Mouse (Mus musculus): ENCODE measurements around the gene Ptpn4. TPM values are rescaled to one million over a fixed set of nuclear protein-coding genes. Genes with fewer than 3 reads are reported as not detected.
A peak's percentile ranks its signal among the peaks of the same experiment; 100 is the strongest.

Gene Ptpn4
- polyA plus RNA-seq, 1 experiment: 1.6 TPM

GRCm38 (mm10) chr1:119649627-119650026, 187.8 kb downstream of the Ptpn4 start:
- H3K4me1 ChIP-seq: peaks cover 11% of the 10 kb centered on the region
- no peak overlapping the region for H3K4me3 ChIP-seq (replicated peaks)
- no peaks in the 10 kb centered on the region for H3K9me3 ChIP-seq
- TF ChIP-seq FLI1 (IDR thresholded peaks at IDR 0.05; ENCODE audit: low read length) (no peak), GATA1 (IDR thresholded peaks at IDR 0.05; ENCODE audit: borderline replicate concordance, low read length) (no peak)
- H3K36me3 ChIP-seq (replicated peaks; ENCODE audit: low read length): no peaks in the 10 kb centered on the region
- peaks cover 2% of the 10 kb centered on the region for H3K27me3 ChIP-seq (replicated peaks)

GRCm38 (mm10) chr1:119648205-119649111, 189.0 kb downstream of the Ptpn4 start, which contains the start of gene Epb41l5:
Gene Epb41l5 (minus strand): TSS chr1:119649000.
- peaks cover 2% of the 10 kb centered on the region for H3K27me3 ChIP-seq (replicated peaks)
- peaks cover 11% of the 10 kb centered on the region for H3K4me1 ChIP-seq
- peak within 1 kb of the TSS; percentile 98 for H3K4me3 ChIP-seq (replicated peaks)
- H3K9me3 ChIP-seq: no peaks in the 10 kb centered on the region
- TF ChIP-seq GATA1 (IDR thresholded peaks at IDR 0.05; ENCODE audit: borderline replicate concordance, low read length) (no peak), FLI1 (IDR thresholded peaks at IDR 0.05; ENCODE audit: low read length) (no peak)
- no peaks in the 10 kb centered on the region for H3K36me3 ChIP-seq (replicated peaks; ENCODE audit: low read length)

DNA sequence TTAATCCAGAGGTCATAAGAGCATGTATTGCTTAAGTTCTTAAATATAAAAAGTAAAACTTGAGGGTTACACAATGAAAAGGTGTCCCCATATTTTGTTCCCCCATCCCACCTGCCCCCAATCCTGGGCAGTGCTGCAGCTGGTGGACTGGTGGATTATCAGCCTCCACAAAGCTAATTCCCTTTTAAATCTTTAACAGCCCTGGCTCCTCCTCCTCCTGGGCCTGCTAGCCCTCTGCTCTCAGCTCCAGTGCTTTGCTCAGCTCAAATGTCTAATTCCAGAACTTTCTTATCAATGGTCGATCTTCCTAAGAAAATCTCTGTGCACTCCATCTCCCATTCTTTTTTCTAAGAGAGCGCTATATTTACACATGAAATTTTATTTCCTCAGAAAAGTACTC, 191.1 kb downstream of the Ptpn4 start:
- Histone ChIP-seq H3K9me3 (no peaks in the 10 kb centered on the region), H3K4me1 (peaks cover 16% of the 10 kb centered on the region), H3K36me3 (replicated peaks; ENCODE audit: low read length) (no peaks in the 10 kb centered on the region), H3K27me3 (replicated peaks) (peaks cover 2% of the 10 kb centered on the region), H3K4me3 (replicated peaks) (no peak overlapping the region)
- TF ChIP-seq GATA1 (IDR thresholded peaks at IDR 0.05; ENCODE audit: borderline replicate concordance, low read length) (no peak), FLI1 (IDR thresholded peaks at IDR 0.05; ENCODE audit: low read length) (no peak)

GRCm38 (mm10) chr1:119642367-119642766, 195.0 kb downstream of the Ptpn4 start:
- Histone ChIP-seq H3K4me1 (peaks cover 10% of the 10 kb centered on the region; the same call in 1 of the 2 replicates), H3K27me3 (replicated peaks) (no peaks in the 10 kb centered on the region), H3K36me3 (replicated peaks; ENCODE audit: low read length) (no peaks in the 10 kb centered on the region), H3K9me3 (no peaks in the 10 kb centered on the region), H3K4me3 (replicated peaks) (peak overlapping the region; percentile 12)
- TF ChIP-seq FLI1 (IDR thresholded peaks at IDR 0.05; ENCODE audit: low read length): no peak
- no peak for TF ChIP-seq GATA1 (IDR thresholded peaks at IDR 0.05; ENCODE audit: borderline replicate concordance, low read length)

GRCm38 (mm10) chr1:119641090-119641812, 196.2 kb downstream of the Ptpn4 start:
- Histone ChIP-seq H3K4me3 (replicated peaks) (no peak overlapping the region), H3K4me1 (peaks cover 8% of the 10 kb centered on the region; the same call in 1 of the 2 replicates), H3K9me3 (no peaks in the 10 kb centered on the region), H3K27me3 (replicated peaks) (no peaks in the 10 kb centered on the region), H3K36me3 (replicated peaks; ENCODE audit: low read length) (no peaks in the 10 kb centered on the region)
- no peak for TF ChIP-seq FLI1 (IDR thresholded peaks at IDR 0.05; ENCODE audit: low read length)
- no peak for TF ChIP-seq GATA1 (IDR thresholded peaks at IDR 0.05; ENCODE audit: borderline replicate concordance, low read length)

DNA sequence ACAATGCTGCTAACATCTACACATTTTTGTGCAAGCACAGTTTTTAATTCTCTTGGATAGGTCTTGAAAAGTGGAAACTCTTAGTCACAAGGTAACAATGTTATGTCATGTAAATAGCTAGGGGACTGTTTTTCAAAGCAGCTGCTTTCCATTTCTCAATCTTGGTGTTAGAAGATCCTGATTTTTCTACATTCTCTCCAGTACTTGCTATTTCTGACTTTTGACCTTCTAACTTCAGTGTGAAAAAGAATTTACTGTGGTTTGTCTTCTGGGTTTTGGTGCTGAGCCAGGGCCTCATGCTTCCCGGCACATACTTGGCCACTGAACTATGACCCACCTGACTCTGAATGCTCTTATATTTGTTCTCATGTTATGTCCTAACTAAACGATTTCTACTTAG, 197.4 kb downstream of the Ptpn4 start:
- Histone ChIP-seq H3K4me1 (peaks cover 8% of the 10 kb centered on the region; the same call in 1 of the 2 replicates), H3K27me3 (replicated peaks) (no peaks in the 10 kb centered on the region), H3K36me3 (replicated peaks; ENCODE audit: low read length) (no peaks in the 10 kb centered on the region), H3K4me3 (replicated peaks) (no peak overlapping the region), H3K9me3 (no peaks in the 10 kb centered on the region)
- TF ChIP-seq GATA1 (IDR thresholded peaks at IDR 0.05; ENCODE audit: borderline replicate concordance, low read length) (no peak), FLI1 (IDR thresholded peaks at IDR 0.05; ENCODE audit: low read length) (no peak)

GRCm38 (mm10) chr1:119637188-119638023, 200.0 kb downstream of the Ptpn4 start:
- peaks cover 7% of the 10 kb centered on the region; the same call in 1 of the 2 replicates for H3K4me1 ChIP-seq
- H3K27me3 ChIP-seq (replicated peaks): no peaks in the 10 kb centered on the region
- no peak overlapping the region for H3K4me3 ChIP-seq (replicated peaks)
- TF ChIP-seq FLI1 (IDR thresholded peaks at IDR 0.05; ENCODE audit: low read length) (no peak), GATA1 (IDR thresholded peaks at IDR 0.05; ENCODE audit: borderline replicate concordance, low read length) (no peak)
- H3K9me3 ChIP-seq: no peaks in the 10 kb centered on the region
- no peaks in the 10 kb centered on the region for H3K36me3 ChIP-seq (replicated peaks; ENCODE audit: low read length)

- Histone ChIP-seq H3K9me3 (no peaks in the 10 kb centered on the region), H3K4me3 (replicated peaks) (no peak overlapping the region), H3K36me3 (replicated peaks; ENCODE audit: low read length) (no peaks in the 10 kb centered on the region), H3K4me1 (no peaks in the 10 kb centered on the region), H3K27me3 (replicated peaks) (no peaks in the 10 kb centered on the region)
- TF ChIP-seq GATA1 (IDR thresholded peaks at IDR 0.05; ENCODE audit: borderline replicate concordance, low read length) (no peak), FLI1 (IDR thresholded peaks at IDR 0.05; ENCODE audit: low read length) (no peak)
Observed at GRCm38 (mm10) chr1:119634746-119635145, 202.7 kb downstream of the Ptpn4 start.

DNA sequence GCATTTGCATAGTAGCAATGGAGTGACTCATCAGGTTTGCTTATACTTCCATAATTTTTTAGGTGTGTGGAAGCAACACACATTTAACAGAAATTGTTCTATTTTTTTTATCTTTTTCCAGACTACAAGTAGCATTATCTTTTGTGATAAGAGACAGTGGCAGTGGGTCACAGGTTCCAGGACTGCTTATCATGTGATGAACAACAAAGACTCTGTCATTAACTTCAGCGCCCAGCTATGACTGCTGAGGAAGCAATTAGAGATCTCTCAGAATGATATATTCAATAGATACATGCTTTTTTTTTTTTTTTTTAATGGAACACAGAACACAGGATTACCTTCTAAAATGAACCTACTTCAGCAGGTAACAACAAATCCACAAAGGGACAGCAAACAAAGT, 207.0 kb downstream of the Ptpn4 start:
- H3K36me3 ChIP-seq (replicated peaks; ENCODE audit: low read length): no peaks in the 10 kb centered on the region
- H3K9me3 ChIP-seq: no peaks in the 10 kb centered on the region
- no peak for TF ChIP-seq FLI1 (IDR thresholded peaks at IDR 0.05; ENCODE audit: low read length)
- TF ChIP-seq GATA1 (IDR thresholded peaks at IDR 0.05; ENCODE audit: borderline replicate concordance, low read length): no peak
- no peak overlapping the region for H3K4me3 ChIP-seq (replicated peaks)
- H3K27me3 ChIP-seq (replicated peaks): no peaks in the 10 kb centered on the region
- H3K4me1 ChIP-seq: no peaks in the 10 kb centered on the region

Data from megakaryocyte, embryonic 14.5 days (primary cell).